8 mouse cellular contexts compared by ENCODE assay signal in the genomic region with DNA sequence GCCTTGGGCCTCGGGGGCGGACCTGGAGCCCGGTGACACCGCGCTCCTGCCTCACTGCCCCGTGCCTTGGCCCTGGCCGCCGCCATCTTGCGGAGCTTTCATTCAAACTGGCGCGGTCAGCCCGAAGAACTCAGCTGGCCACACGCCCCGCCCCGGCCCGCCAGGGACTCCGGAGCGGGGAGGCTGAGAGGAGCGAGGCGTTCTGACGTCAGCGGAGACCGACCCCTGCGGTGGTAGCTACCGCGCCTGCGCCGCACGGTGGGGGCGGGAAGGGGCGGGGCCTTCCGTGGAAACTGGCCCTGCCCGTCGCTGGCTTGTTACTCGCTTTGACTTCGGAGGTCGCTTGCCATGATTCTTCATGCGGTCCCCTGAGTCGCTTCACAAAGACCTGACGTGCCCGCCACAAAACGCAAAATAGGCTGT. TPM values are rescaled to one million over a fixed set of nuclear protein-coding genes. Genes with fewer than 3 reads are reported as not detected.
DNase-seq lines count a peak whose midpoint lies in the region; ATAC-seq and TF ChIP-seq lines count a peak whose summit lies in the region.

A gene (minus strand): TSS at position 171 of the 423 bp plus-strand sequence.

- TF ChIP-seq POLR2A in brain, embryonic 14.5 days (IDR thresholded peaks at IDR 0.05; ENCODE audit: borderline replicate concordance, extremely low read depth, insufficient read depth, insufficient read length, poor library complexity, severe bottlenecking), result peak; percentile 77; the same call in 1 of the 2 replicates
- TF ChIP-seq POLR2A in liver, adult 2 months (IDR thresholded peaks at IDR 0.05; ENCODE audit: extremely low read depth, insufficient read depth, low read length), result peak; percentile 51; the same call in 1 of the 2 replicates
- peak; percentile 76 for TF ChIP-seq POLR2A in myocyte (IDR thresholded peaks at IDR 0.05; ENCODE audit: insufficient read length, low read depth)

- peaks cover 36% of the 10 kb centered on the region for H3K79me3 ChIP-seq in C2C12 (ENCODE audit: low read depth)

- no peaks in the 10 kb centered on the region for H3K27me3 ChIP-seq in C2C12 (ENCODE audit: control insufficient read depth, insufficient read depth, insufficient read length)
- H3K27me3 ChIP-seq in erythroblast, embryonic 14.5 days (ENCODE audit: control insufficient read depth), result no peaks in the 10 kb centered on the region
- no peaks in the 10 kb centered on the region for H3K27me3 ChIP-seq in heart, embryonic 11.5 days (ENCODE audit: control insufficient read depth, insufficient read depth, low read length)
- no peaks in the 10 kb centered on the region for H3K27me3 ChIP-seq in kidney, embryonic 16.5 days (ENCODE audit: insufficient read depth, low read length)
- H3K27me3 ChIP-seq in liver, adult 2 months (ENCODE audit: control insufficient read depth, insufficient read depth, low read length), result no peaks in the 10 kb centered on the region
- no peaks in the 10 kb centered on the region for H3K27me3 ChIP-seq in myocyte (ENCODE audit: control insufficient read depth, insufficient read depth, insufficient read length)
- no peaks in the 10 kb centered on the region for H3K27me3 ChIP-seq in splenic B cell, adult 2 months (ENCODE audit: control insufficient read depth, insufficient read depth, low read length, poor library complexity, severe bottlenecking)

- peak within 1 kb of the TSS; percentile 97 for H3ac ChIP-seq in C2C12 (ENCODE audit: control insufficient read depth, insufficient read length, low read depth)
- H3ac ChIP-seq in myocyte (ENCODE audit: control insufficient read depth, insufficient read length), result peak within 1 kb of the TSS; percentile 49

- H3K4me2 ChIP-seq in heart, embryonic 11.5 days, result peak within 1 kb of the TSS; percentile 69
- peak within 1 kb of the TSS; percentile 60 for H3K4me2 ChIP-seq in kidney, embryonic 16.5 days (replicated peaks; ENCODE audit: low read depth, low read length)
- peak within 1 kb of the TSS; percentile 79 for H3K4me2 ChIP-seq in myocyte (ENCODE audit: low read depth)

- H3K27ac ChIP-seq in heart, embryonic 11.5 days (ENCODE audit: low read depth, low read length), result peak within 1 kb of the TSS; percentile 95
- H3K27ac ChIP-seq in kidney, embryonic 16.5 days (ENCODE audit: low read length), result peak within 1 kb of the TSS; percentile 90
- peak within 1 kb of the TSS; percentile 14; the same call in 1 of the 2 replicates for H3K27ac ChIP-seq in liver, adult 2 months (replicated peaks; ENCODE audit: insufficient read depth, low read depth, low read length)

- H3K79me2 ChIP-seq in C2C12 (ENCODE audit: control insufficient read depth, insufficient read depth) (peaks cover 48% of the 10 kb centered on the region), myocyte (ENCODE audit: control insufficient read depth, insufficient read depth) (peaks cover 33% of the 10 kb centered on the region)
- H3K79me2 ChIP-seq in liver, adult 2 months (ENCODE audit: control insufficient read depth, insufficient read depth, low read length), result no peaks in the 10 kb centered on the region

- DNase-seq in brain, embryonic 14.5 days (ENCODE audit: low read depth), result peak; percentile 98
- peak; percentile 76 for DNase-seq in liver, adult 2 months (ENCODE audit: extremely low read depth, low read depth, low spot score)
- DNase-seq in splenic B cell, adult 2 months (ENCODE audit: low read depth, low spot score), result peak; percentile 97

- ATAC-seq in heart, embryonic 11.5 days (replicated peaks; ENCODE audit: insufficient number of reproducible peaks, low FRiP score, low TSS enrichment), result peak; percentile 100
- ATAC-seq in kidney, embryonic 16.5 days (ENCODE audit: low FRiP score, low TSS enrichment), result peak; percentile 99

- 0 out of 2 replicates have a peak, but pooled peaks cover 3% of the 10 kb centered on the region for H3K9me3 ChIP-seq in erythroblast, embryonic 14.5 days (ENCODE audit: control insufficient read depth, low read length)
- H3K9me3 ChIP-seq in heart, embryonic 11.5 days (replicated peaks; ENCODE audit: control insufficient read depth, low read length), result 0 out of 2 replicates have a peak, but pooled peaks cover 2% of the 10 kb centered on the region
- H3K9me3 ChIP-seq in kidney, embryonic 16.5 days (ENCODE audit: low read length), result no peaks in the 10 kb centered on the region

- H3K36me3 ChIP-seq in C2C12 (ENCODE audit: control insufficient read depth, insufficient read depth) (peaks cover 13% of the 10 kb centered on the region), myocyte (ENCODE audit: control insufficient read depth, insufficient read depth) (peaks cover under 1% of the 10 kb centered on the region)
- H3K36me3 ChIP-seq in erythroblast, embryonic 14.5 days (ENCODE audit: control insufficient read depth), result peaks cover 23% of the 10 kb centered on the region
- H3K36me3 ChIP-seq in heart, embryonic 11.5 days (ENCODE audit: control insufficient read depth, insufficient read depth, low read length), result no peaks in the 10 kb centered on the region
- H3K36me3 ChIP-seq in kidney, embryonic 16.5 days (ENCODE audit: insufficient read depth, low read length), result peaks cover 4% of the 10 kb centered on the region; the same call in 1 of the 2 replicates
- no peaks in the 10 kb centered on the region for H3K36me3 ChIP-seq in liver, adult 2 months (ENCODE audit: control insufficient read depth, insufficient read depth, low read length)
- H3K36me3 ChIP-seq in splenic B cell, adult 2 months (ENCODE audit: control insufficient read depth, insufficient read depth, low read length, poor library complexity, severe bottlenecking), result no peaks in the 10 kb centered on the region

- H3K4me3 ChIP-seq in C2C12 (ENCODE audit: insufficient read depth, poor library complexity, severe bottlenecking) (peak within 1 kb of the TSS; percentile 89), myocyte (peak within 1 kb of the TSS; percentile 44)
- peak within 1 kb of the TSS; percentile 99 for H3K4me3 ChIP-seq in erythroblast, embryonic 14.5 days (replicated peaks)
- peak within 1 kb of the TSS; percentile 95 for H3K4me3 ChIP-seq in heart, embryonic 11.5 days (ENCODE audit: low read depth, low read length)
- peak within 1 kb of the TSS; percentile 87 for H3K4me3 ChIP-seq in kidney, embryonic 16.5 days (ENCODE audit: low read length)
- peak within 1 kb of the TSS; percentile 65 for H3K4me3 ChIP-seq in liver, adult 2 months (ENCODE audit: insufficient read depth, low read depth, low read length)

- peaks cover 22% of the 10 kb centered on the region for H3K4me1 ChIP-seq in erythroblast, embryonic 14.5 days (ENCODE audit: control insufficient read depth)
- peaks cover 6% of the 10 kb centered on the region; the same call in 1 of the 2 replicates for H3K4me1 ChIP-seq in heart, embryonic 11.5 days (ENCODE audit: control insufficient read depth, insufficient read depth, low read length)
- H3K4me1 ChIP-seq in kidney, embryonic 16.5 days (ENCODE audit: insufficient read depth, low read length), result peaks cover 18% of the 10 kb centered on the region
- peaks cover 7% of the 10 kb centered on the region for H3K4me1 ChIP-seq in liver, adult 2 months (ENCODE audit: control insufficient read depth, insufficient read depth, low read length)

- under 1% methylated on average over 42 of the region's 42 CpGs for WGBS in heart, embryonic 11.5 days (ENCODE audit: insufficient replicate concordance)
- WGBS in kidney, embryonic 16.5 days, result under 1% methylated on average over 42 of the region's 42 CpGs
- under 1% methylated on average over 42 of the region's 42 CpGs for WGBS in liver, adult 2 months

- H3K9ac ChIP-seq in heart, embryonic 11.5 days (ENCODE audit: low read depth, low read length), result peak within 1 kb of the TSS; percentile 92
- peak within 1 kb of the TSS; percentile 86 for H3K9ac ChIP-seq in kidney, embryonic 16.5 days (replicated peaks; ENCODE audit: low read length)
- peak within 1 kb of the TSS; percentile 84 for H3K9ac ChIP-seq in liver, adult 2 months (ENCODE audit: low read depth, low read length)

- TF ChIP-seq CTCF in C2C12 (IDR thresholded peaks at IDR 0.05; ENCODE audit: control insufficient read depth, insufficient read depth, insufficient read length), result no peak
- TF ChIP-seq CTCF in brain, embryonic 14.5 days (IDR thresholded peaks at IDR 0.05; ENCODE audit: borderline replicate concordance, extremely low read depth, insufficient read depth, insufficient read length), result no peak
- no peak for TF ChIP-seq CTCF in liver, adult 2 months (IDR thresholded peaks at IDR 0.05; ENCODE audit: low read depth, low read length)

TF ChIP-seq in C2C12, 6 proteins besides CTCF, POLR2A, EP300 and RAD21:
- TF ChIP-seq CEBPB (IDR thresholded peaks at IDR 0.05; ENCODE audit: low read depth) (no peak), MYOG (IDR thresholded peaks at IDR 0.05; ENCODE audit: control insufficient read depth, extremely low read depth, insufficient read length) (no peak), MYOD1 (IDR thresholded peaks at IDR 0.05; ENCODE audit: control insufficient read depth, insufficient read length, low read depth) (no peak), FOSL1 (IDR thresholded peaks at IDR 0.05; ENCODE audit: insufficient read depth, low read length, poor library complexity, severe bottlenecking) (no peak), MAX (IDR thresholded peaks at IDR 0.05) (no peak), USF1 (IDR thresholded peaks at IDR 0.05; ENCODE audit: low read depth) (no peak)

TF ChIP-seq in myocyte, 11 proteins besides CTCF, POLR2A, EP300 and RAD21:
- TF ChIP-seq MYOD1 (IDR thresholded peaks at IDR 0.05; ENCODE audit: control insufficient read depth in 1 of 3, insufficient read length in 2 of 3, low read depth in 2 of 3) (no peak), E2F4 (IDR thresholded peaks at IDR 0.05; ENCODE audit: insufficient read depth) (peak; percentile 79), POLR2AphosphoS2 (IDR thresholded peaks at IDR 0.05; ENCODE audit: insufficient read length, low read depth) (peak; percentile 66)

RNA-seq across cellular contexts. Expression of the gene that starts here (rescaled TPM):
- polyA plus RNA-seq in C2C12 (2012; fragmentation: generic; extraction: Trizol), result 4.5 TPM
- polyA plus RNA-seq in brain, embryonic 14.5 days (2012; rRNA removed), result 8.1 and 11.4 TPM in 2 replicates
- 0.12 and 0.31 TPM in 2 replicates for polyA plus RNA-seq in erythroblast, embryonic 14.5 days (2012)
- polyA plus RNA-seq in heart, embryonic 11.5 days (2014; fragmentation: Nextera tagmentation; extraction: Ambion mirVana), result 12.1 and 13.9 TPM in 2 replicates
- 14.2 and 14.5 TPM in 2 replicates for polyA plus RNA-seq in kidney, embryonic 16.5 days (2015; fragmentation: Nextera tagmentation; extraction: Ambion mirVana)
- 0.27 and 0.46 TPM in 2 replicates for total RNA-seq in liver, adult 2 months (2014; rRNA removed)
- 0.12 and 0.13 TPM in 2 replicates for polyA plus RNA-seq in liver, adult 2 months (2012; rRNA removed)
- 1.3 TPM for polyA plus RNA-seq in myocyte (2012; fragmentation: generic; extraction: Trizol)

Comparison
In these comparisons a context has a peak if more than half of its experiments do, and no peak if none do; other contexts are left out.
1. Peak in every context shown above with its lines: DNase-seq, ATAC-seq, H3K4me3 ChIP-seq and H3K27ac ChIP-seq.
2. Peak in DNase-seq, H3K4me3 ChIP-seq, H3K27ac ChIP-seq and H3K9ac ChIP-seq in liver, adult 2 months; RNA of the gene not detected or under 1 TPM.
3. H3K4me3 ChIP-seq: peak in every context shown above with its lines; median percentile 99 in erythroblast, embryonic 14.5 days; 95 in heart, embryonic 11.5 days; 89 in C2C12; 87 in kidney, embryonic 16.5 days; 65 in liver, adult 2 months; 44 in myocyte.
4. H3K27ac ChIP-seq: peak in every context shown above with its lines; median percentile 95 in heart, embryonic 11.5 days; 90 in kidney, embryonic 16.5 days; 14 in liver, adult 2 months.